13 mouse cellular contexts compared by ENCODE assay signal in genomic region chr13:15018811-15019745, GRCm38 (mm10).
A peak's percentile ranks its signal among the peaks of the same experiment; 100 is the strongest.
DNase-seq lines count a peak whose midpoint lies in the region; ATAC-seq and TF ChIP-seq lines count a peak whose summit lies in the region.
"Had no signal": no experiment of that assay in that cellular context is flagged by ENCODE, and none has a peak within 500 bp of the region (broad histone marks: within the 10 kb centered on the region; RNA-seq: fewer than 3 reads in every experiment).

No protein-coding gene starts in this region.

- no peak for TF ChIP-seq CTCF in layer of hippocampus, adult 2 months (conservative IDR thresholded peaks at IDR 0.05)
- no peak for TF ChIP-seq CTCF in kidney, adult 2 months (conservative IDR thresholded peaks at IDR 0.05; ENCODE audit: insufficient read depth, insufficient read length, low read depth, low read length)

- H3K4me2 ChIP-seq in limb, embryonic 13.5 days (replicated peaks) = peak overlapping the region; percentile 23; the same call in 1 of the 2 replicates
- no peak overlapping the region for H3K4me2 ChIP-seq in forebrain, embryonic 15.5 days (replicated peaks)
- H3K4me2 ChIP-seq: embryonic facial prominence, embryonic 13.5 days; liver, embryonic 13.5 days; neural tube, embryonic 13.5 days had no signal

- peak overlapping the region; percentile 11; the same call in 1 of the 2 replicates for H3K4me3 ChIP-seq in layer of hippocampus, adult 2 months
- no peak overlapping the region for H3K4me3 ChIP-seq in kidney, adult 2 months (ENCODE audit: insufficient read depth, low read depth, low read length)
- no peak overlapping the region for H3K4me3 ChIP-seq in limb, embryonic 13.5 days
- H3K4me3 ChIP-seq in forebrain, embryonic 15.5 days = no peak overlapping the region
- H3K4me3 ChIP-seq: embryonic facial prominence, embryonic 13.5 days; liver, embryonic 13.5 days; neural tube, embryonic 13.5 days had no signal

- H3K4me1 ChIP-seq in kidney, adult 2 months (ENCODE audit: control insufficient read depth, insufficient read depth, low read length) = no peaks in the 10 kb centered on the region
- peaks cover 14% of the 10 kb centered on the region for H3K4me1 ChIP-seq in limb, embryonic 13.5 days
- H3K4me1 ChIP-seq in forebrain, embryonic 15.5 days = no peaks in the 10 kb centered on the region
- H3K4me1 ChIP-seq: liver, embryonic 13.5 days; neural tube, embryonic 13.5 days had no signal

- 21% methylated on average over 16 of the region's 16 CpGs for WGBS in kidney, adult 2 months
- WGBS in limb, embryonic 13.5 days = 28% methylated on average over 16 of the region's 16 CpGs
- 71% methylated on average over 16 of the region's 16 CpGs for WGBS in forebrain, embryonic 15.5 days

- H3K27ac ChIP-seq in layer of hippocampus, adult 2 months = peak overlapping the region; percentile 65; the same call in 1 of the 2 replicates
- H3K27ac ChIP-seq in kidney, adult 2 months (ENCODE audit: insufficient read depth, low read depth, low read length) = no peak overlapping the region
- H3K27ac ChIP-seq in limb, embryonic 13.5 days = peak overlapping the region; percentile 61; the same call in 1 of the 2 replicates
- no peak overlapping the region for H3K27ac ChIP-seq in forebrain, embryonic 15.5 days (replicated peaks)
- H3K27ac ChIP-seq: embryonic facial prominence, embryonic 13.5 days; liver, embryonic 13.5 days; neural tube, embryonic 13.5 days had no signal

- no peaks in the 10 kb centered on the region for H3K27me3 ChIP-seq in kidney, adult 2 months (replicated peaks; ENCODE audit: control insufficient read depth, insufficient read depth, low read length)
- H3K27me3 ChIP-seq in limb, embryonic 13.5 days = no peaks in the 10 kb centered on the region
- no peaks in the 10 kb centered on the region for H3K27me3 ChIP-seq in forebrain, embryonic 15.5 days
- H3K27me3 ChIP-seq: embryonic facial prominence, embryonic 13.5 days; liver, embryonic 13.5 days; neural tube, embryonic 13.5 days had no signal

- peak; percentile 84 for ATAC-seq in limb, embryonic 13.5 days (ENCODE audit: low FRiP score, low read depth)
- no peak for ATAC-seq in forebrain, embryonic 15.5 days (replicated peaks)
- ATAC-seq: hindbrain, embryonic 16.5 days had no signal

- peak in 1 of 2 experiments; percentile 9 for DNase-seq in layer of hippocampus, adult 2 months (ENCODE audit: low spot score in 2 of 2)
- no peak for DNase-seq in layer of hippocampus, adult 9-10 months (ENCODE audit: low spot score)
- peak; percentile 26 for DNase-seq in gastrocnemius, postnatal 25 days
- DNase-seq in kidney, adult 2 months = peak; percentile 64
- DNase-seq in right cerebral cortex, postnatal 25 days = no peak
- DNase-seq in adrenal gland, postnatal 10 days = no peak
- DNase-seq: liver, embryonic 13.5 days; thymus, postnatal 14 days had no signal

- no peak for TF ChIP-seq POLR2A in kidney, adult 2 months (IDR thresholded peaks at IDR 0.05; ENCODE audit: low read depth, low read length)

- no peaks in the 10 kb centered on the region for H3K36me3 ChIP-seq in kidney, adult 2 months (ENCODE audit: control insufficient read depth, insufficient read depth, low read length)
- H3K36me3 ChIP-seq in limb, embryonic 13.5 days = no peaks in the 10 kb centered on the region
- H3K36me3 ChIP-seq in forebrain, embryonic 15.5 days = no peaks in the 10 kb centered on the region
- H3K36me3 ChIP-seq: embryonic facial prominence, embryonic 13.5 days; liver, embryonic 13.5 days; neural tube, embryonic 13.5 days had no signal

- no peaks in the 10 kb centered on the region for H3K9me3 ChIP-seq in limb, embryonic 13.5 days
- H3K9me3 ChIP-seq in forebrain, embryonic 15.5 days = no peaks in the 10 kb centered on the region
- H3K9me3 ChIP-seq: embryonic facial prominence, embryonic 13.5 days; liver, embryonic 13.5 days; neural tube, embryonic 13.5 days had no signal

- no peak overlapping the region for H3K9ac ChIP-seq in limb, embryonic 13.5 days
- H3K9ac ChIP-seq in forebrain, embryonic 15.5 days (replicated peaks) = no peak overlapping the region
- H3K9ac ChIP-seq: embryonic facial prominence, embryonic 13.5 days; liver, embryonic 13.5 days; neural tube, embryonic 13.5 days had no signal

Comparison
In these comparisons a context has a peak if more than half of its experiments do, and no peak if none do; other contexts are left out.
1. DNase-seq: peak in gastrocnemius, postnatal 25 days (single experiment) and kidney, adult 2 months (single experiment); none in layer of hippocampus, adult 9-10 months (single experiment), right cerebral cortex, postnatal 25 days (single experiment) and adrenal gland, postnatal 10 days (single experiment).
2. H3K27ac ChIP-seq: peak in layer of hippocampus, adult 2 months (single experiment) and limb, embryonic 13.5 days (single experiment); none in kidney, adult 2 months (single experiment) and forebrain, embryonic 15.5 days (single experiment).